Mouse (Mus musculus) telencephalon, adult 2 months (tissue): Measurements from ENCODE around the gene E2f3.
A peak's percentile ranks its signal among the peaks of the same experiment; 100 is the strongest.

Experiments used
- DNase-seq: peaks from one replicate; pipeline ENCODE4 v3.0.0-alpha.2; 2011; ENCODE audit warnings: low read depth, low spot score

The E2f3 gene

DNA sequence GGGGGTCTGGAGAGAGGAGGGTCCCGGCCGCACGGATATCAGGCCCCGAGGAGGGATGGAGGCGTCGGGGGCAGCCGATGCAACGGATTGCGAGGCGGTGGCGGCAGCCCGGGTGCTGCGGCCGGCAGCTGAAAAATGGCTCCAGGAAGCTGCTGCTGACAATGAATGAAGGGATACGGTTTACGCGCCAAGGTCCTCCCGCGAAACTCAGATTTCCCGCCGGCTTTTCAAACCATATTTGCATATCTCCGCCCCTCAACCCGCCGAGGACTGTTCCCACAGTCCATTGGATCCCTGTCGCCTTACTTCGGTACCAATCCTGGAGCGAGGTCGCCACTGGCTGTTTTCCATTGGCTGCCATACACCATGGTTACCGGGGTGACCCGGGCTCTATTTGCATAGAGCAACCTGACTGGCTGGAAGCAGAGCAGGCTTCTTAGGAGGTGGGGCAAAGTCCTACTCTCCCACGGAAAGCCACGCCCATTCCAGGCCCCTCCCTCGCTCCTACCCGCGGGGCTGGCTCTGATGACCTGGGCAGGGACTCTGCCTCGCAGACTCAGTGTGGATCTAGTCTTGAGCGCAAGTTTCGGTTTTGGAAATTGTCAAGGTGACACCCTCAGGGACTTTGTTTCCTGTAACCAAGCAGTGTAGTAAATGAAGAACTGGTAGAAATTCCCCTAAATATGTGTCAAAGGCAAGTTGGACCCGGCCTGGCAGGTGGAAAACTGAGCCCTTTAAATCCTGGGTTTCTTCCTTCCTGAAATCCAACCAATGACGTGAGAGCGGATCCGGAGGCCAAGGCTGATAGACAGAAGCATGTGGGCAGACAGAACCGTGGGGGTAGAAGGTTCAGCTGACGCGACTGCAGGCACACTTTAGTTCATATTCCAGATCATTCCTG is at the start of gene E2f3:
Gene E2f3, minus strand, starts transcription at position 209 of the 901 bp plus-strand sequence.
- DNase-seq, result peak; percentile 100

DNA sequence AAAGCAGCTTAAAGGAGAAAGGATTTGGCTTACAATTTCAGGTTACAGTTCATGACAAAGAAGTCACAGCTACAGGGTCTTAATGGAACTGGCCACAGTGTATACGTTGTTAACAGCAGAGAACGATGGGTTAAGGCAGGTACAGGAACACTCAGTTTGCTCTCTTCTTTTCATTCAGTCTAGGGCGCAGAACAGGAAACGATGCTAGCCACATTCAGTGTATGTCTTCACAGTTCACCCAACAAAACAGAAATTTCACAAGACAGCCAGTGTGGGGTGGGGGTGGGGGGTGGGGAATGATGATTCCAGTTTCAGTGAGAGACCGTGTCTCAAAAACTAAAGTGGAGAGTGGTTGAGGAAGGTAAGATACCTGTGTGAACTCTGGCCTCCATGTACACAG is 48.7 kb upstream of the E2f3 start:
- no peak for DNase-seq

DNA sequence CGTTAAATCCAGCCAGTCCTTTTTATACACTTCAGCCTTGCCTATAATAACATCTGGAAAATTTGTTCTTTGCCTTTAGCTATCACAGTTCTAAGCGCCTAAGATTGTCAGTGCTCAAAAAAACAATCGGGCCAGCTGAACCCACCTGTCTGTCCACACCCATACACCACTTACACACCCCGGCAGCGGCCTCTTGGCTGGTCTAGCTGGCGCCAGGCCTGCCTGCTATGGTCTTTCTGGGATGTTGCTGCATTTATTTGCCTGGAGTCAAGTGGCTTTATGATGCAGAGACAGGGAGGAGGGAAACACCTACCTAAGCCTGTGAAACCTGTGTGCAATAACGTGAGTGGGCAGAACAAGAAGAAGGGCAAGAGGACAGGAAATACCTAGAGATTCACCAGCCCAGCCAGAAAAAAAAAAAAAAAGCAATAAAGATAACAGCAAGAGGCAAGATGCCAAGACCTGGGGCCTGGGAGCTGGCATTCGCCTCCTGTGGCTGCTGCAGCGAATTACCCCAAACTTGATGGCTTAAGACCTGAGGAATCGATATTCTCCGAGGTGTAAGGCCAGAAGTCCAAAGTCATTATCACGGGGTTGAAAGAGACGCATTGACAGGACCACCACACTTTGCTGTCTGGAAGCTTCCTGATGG is 45.9 kb upstream of the E2f3 start:
- no peak for DNase-seq

DNA sequence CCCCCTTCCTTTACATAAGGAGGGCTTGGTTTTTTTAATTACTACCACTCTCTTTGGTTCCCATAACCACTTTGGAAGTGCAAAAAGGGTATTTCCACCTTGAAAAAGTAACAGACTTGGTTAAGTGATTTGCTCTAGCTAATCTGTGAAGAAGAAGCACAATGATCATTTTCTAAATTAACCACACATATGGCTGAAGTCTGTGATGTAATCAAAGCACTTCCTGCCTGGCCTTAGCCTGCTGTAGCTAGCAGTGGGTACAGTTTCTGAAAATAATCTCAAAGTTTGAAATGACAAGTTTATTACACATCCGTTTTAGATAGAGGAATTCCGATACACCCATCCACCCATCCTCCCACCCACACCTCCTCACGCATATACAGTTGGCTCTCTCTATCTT is 42.0 kb upstream of the E2f3 start:
- no peak for DNase-seq

DNA sequence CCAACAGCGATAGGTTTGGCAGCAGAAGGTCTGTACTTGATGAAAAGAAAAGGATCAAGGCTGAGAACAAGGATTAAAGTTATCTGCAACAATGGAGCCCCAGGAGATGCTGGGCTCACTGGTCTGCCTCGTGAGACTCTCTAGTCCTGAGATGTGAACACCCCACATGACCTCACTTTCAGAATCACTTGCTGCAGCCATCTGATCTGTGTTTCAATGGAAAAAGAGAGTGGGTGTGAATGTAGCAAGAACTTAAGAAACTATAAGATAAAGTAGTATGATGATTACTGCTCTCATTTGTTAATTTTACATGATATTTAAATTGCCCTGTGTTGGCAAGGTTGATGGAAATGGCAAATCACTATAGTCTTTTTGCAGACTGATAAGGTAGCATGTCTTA is 36.6 kb upstream of the E2f3 start:
- DNase-seq, result no peak

DNA sequence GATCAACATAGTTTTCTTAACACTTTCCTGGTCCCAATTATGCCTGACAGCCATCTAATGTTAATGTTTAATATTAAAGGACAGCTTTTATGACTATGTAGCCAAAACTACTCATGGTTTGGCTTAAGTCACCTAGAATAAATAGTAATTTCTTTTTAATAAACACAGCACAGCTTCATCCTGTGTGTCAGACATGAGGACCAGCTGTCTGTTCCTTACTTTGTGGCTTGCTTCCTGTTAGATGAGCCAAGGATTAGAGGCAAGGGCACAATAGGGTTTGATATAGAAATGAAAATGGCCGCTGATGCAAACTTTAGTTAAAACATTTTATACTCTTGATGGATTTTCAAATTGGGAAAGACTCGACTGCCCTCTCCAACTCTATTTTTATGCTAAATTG is 32.7 kb upstream of the E2f3 start:
- DNase-seq, result no peak

DNA sequence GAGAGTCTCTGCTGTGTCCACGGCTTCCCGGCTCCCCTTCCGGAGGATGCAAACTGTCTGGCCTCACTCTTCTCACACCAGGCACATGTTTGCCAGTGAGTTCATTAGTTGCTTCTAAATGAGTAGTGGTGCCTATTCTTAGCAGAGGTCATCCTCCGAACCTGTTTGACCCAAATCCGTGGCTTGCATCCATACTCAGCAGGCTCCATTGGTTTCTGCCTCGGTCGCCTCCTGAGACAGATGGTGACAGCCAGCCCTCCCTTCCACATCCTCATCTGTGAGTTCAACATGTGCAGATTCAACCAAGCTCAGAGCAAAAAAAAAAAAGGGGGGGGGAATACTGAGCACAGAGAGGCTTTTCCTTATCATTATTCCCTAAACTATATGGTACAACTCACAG is 31.7 kb upstream of the E2f3 start:
- DNase-seq, result no peak

DNA sequence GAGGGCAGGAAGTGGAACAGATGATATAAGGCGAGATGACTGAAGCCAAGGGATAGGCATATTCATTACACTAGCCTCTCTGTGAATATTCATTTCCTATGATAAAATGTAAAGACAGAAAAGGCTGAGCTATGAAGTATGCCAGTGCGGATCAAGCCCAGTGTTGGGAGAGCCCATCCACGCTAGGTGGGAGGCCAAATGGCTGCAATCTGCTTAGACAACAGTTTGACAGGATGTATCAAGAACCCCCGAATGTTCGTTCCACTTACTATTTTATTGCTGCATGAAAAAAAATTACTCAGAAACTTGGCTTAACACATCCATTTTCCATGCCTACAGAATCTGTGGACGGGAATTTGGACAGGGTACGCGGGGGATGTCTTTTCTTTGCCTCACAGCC is 28.7 kb upstream of the E2f3 start:
- no peak for DNase-seq

DNA sequence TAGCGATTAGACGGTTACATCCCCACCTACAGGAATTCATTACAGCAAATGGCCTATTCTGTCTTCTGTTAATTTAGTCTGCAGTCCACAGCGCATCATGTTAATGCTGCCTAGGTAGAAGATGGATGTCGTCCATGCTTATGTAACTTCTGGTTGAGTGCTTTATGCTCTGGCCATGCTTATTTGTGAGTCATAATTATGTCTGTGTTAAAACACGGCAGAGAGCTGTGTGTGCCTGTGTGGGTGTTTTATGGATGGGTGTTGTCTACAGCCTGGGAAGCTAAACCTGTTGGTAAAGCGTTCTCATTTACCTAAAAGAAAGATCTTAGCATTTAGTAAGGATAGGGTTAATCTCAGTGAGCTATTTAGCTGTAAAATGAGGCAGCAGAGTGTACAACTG is 26.4 kb upstream of the E2f3 start:
- DNase-seq, result peak; percentile 31

DNA sequence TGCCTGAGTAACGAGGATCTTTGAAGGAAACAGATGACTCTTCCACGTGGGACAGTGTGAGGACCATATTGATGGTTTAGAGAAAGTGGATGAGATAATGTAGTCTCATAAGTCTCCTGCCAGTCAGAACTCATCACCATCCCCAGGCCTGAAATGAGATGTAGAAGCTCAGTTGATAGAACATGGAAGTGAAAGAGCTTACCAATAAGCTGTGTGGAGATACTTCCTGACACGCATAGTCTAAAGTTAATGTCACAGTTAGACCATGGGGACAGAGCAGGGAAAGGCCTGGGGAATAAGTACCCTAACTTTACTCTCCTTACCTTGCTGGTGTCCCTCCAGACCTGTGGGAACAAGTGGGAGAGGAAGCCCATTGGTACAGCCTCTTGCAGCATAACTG is 22.9 kb upstream of the E2f3 start:
- no peak for DNase-seq

DNA sequence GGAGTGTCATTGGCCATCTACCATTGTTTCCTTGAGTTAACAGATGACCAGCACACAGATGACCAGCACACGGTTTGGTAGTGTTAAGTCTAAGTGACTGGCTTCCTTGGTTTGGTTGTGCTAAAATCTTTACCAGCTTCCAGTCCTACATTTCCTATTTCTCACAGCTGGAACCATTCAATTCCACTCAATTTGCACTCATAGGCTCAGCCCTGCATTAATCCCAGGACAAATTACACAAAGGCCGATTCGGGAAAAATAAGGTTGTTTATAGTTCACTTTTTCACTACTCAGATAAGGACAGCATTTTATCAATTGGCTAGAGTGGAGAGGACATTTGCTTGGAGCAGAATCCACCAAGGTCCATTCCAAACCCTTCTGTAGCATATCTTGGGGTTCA is 19.6 kb upstream of the E2f3 start:
- no peak for DNase-seq

DNA sequence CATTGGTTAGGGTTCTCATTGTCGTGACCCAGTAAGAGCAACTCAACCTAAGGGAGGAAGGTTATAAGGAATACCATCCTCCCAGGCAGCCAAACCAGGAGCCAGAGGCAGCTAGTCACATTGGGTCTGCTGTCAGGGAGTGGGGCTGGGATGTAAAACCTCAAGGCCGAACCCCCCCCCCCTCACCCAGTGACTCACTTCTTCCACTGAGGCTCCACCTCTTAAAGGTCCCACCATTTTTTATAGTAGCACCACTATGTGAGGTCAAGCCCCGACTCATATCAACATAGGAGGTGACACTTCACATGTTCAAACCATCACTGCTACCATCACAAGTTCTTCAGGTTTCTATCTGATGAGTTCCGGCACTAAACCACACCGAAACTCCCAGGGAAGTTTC is 19.0 kb upstream of the E2f3 start:
- no peak for DNase-seq

DNA sequence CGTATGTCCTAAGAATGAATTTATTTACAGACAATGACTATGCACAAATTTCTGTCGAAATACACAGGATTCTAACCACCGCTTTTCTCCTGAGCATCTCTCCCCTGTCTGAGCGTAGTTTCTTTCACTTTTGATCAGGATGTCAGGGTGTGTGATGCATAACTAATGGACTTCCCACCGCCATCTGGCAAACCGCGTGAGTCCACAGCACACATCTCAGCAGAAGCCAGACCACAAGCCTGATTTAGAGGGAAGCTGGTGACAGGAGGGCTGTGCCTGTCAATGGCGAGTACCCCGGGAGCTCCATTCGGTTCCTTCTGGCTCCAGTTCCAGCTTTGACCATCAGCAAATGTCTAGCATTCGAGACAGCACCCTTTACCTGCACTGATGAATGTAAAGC is 17.3 kb upstream of the E2f3 start:
- no peak for DNase-seq

DNA sequence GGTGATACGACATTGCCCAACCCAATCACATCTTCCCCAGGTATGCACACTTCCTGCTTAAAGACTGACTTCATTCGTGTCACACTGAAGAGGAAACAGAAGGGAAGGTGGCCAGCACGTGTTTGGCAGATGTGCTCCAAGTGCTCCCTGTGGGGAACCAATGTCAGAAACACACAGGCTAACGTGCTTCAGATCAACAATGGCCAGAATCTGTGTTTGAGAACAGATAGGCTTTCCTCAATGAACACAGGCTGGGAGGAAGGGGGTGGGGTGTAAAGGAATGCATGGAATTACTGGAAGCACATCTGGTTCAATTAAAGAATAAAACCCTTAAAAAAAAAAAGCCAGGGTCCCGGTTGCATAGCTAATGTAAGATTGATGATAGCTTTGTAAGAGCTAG is 15.2 kb upstream of the E2f3 start:
- DNase-seq, result no peak

DNA sequence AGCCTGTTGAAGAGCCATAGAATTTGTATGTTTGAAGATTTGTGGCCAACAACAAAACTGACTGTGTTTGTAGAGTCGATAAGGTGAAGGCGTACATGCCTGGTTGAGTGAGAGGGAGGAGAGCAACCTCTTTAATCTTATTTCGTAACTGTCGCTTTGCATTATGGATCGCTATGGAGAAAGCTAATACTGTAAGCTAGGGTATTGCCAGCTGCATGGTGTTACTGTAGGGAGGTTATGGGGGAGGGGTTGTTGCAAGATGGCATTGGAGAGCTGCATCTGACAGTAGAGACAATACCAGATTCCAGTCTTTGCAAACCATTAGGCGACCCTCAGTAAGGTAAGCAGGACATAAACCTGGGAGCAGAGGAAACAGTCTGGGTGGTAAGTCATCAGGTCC is 2.1 kb upstream of the E2f3 start:
- no peak for DNase-seq

DNA sequence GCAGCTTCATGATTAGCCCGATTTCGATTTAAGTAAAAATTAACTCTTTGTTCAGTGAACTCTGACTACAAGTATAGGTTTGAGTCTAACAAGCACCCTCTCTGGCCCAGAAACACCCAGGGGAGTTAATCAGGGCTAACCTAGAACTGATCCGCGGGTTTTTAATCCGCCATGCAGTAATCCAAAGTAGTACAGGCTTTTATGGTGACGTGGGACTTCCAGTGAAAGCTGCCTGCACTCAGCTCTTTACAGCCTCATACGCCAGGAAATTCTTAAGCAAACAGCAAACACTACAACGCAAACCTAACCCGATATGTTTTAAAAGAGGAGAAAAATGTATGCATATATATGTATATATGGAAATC is 875 bp upstream of the E2f3 start:
- no peak for DNase-seq

DNA sequence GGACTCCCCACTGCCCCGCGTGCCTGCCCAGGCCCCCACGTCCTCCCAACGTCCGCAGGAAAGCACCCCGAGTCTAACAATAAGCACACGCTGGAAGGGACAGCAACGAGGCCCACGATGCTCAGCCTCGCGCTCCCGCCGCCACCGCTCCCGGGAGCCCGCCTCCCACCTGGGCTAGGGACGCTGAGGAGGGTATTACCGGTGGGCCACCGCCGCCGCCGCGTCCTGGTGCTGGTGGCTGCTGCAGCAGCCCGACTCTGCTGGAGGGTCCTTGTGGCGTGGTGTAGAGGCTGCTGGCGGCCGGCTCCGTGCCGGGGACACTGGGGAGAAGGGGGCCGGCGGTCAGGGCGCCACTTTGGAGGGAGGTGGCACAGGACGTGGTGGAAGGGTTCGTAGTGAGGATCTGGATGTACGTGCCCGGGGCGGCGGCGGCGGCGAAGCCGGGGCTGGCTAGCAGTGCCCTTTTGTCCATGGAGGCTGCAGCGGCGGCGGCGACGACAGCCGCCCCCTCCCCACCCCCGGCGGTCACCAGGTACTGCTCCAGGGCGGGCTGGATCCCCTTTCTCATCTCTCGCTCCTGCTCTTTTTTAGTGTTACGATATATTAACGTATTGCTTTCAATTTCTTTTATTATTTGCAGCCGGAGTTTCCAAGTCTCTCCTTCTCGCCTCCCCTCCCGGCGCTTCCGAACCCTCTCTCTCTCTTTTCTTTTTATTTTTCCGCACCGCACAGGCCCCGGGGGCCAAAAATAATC is 585 bp downstream of the E2f3 start:
- no peak for DNase-seq

DNA sequence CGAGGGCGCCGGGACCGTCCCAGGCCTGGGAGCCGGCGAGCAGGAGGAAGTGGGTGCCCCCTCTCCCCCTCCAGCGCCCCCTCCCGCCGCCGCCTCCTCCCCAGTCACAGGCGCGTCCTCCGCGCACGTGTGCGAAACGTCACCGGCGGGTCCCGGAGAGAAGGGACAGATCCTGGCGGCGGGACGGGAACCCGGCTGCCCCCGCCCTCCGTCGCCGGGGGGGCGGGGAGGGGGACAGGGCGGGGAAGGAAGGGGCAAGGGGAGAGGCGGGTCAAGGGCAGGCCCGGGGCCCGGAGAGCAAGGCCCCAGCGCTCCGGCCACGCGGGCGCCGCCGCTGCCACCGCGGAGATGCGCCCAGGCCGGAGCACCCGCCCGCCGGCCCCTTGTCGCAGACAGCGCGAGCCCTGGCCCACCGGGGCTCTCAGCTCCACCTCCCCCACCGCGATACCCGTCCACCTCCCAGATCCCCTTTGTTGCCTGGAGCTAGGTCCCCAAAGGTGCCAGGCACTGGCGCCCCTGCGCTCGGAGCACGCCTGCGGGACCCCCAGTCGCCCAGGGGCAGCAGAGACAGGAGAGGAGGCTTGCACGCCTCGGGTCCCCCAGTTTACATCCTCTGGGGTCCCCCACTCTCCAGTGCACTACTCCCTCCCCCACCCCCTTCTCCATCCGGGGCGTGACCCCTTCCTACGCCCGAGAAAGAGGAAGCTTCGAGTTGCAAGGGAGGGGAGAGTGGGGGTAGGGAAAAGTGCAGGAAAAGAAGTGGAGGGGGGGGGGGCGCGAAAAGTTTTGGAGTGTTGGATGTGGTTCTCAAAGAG is 1.4 kb downstream of the E2f3 start:
- no peak for DNase-seq

DNA sequence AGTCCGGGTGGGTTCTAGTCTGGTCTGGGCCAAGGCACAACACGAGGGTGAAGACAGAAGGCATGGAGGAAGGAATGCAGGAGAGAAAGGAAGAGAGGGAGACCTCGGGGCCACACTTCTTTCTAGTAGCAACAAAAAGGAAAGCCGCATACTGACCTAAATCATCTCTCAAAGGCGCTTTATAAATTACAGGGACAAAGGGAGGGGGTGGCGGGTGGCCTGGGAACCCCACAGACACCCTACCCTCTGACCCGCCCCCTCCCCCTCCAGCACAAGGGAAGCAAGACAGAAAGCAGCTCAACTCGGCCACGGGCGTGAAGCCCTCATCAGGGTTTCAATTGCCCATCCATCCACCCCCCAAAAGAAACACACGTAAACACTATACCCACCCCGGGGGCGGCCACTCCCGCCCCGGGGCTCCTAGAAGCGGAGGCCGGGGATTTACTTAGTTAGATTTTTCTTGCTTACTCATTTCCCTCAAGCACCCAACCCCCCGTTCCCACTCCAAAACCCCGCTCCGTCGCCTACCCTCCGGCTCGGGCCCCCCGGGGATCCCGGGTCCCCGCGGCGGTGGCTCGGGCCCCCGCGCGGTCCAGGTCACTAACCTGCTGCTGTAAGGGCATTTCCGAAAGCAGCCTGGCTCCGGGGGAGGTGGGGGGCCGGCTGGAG is 2.2 kb downstream of the E2f3 start:
- DNase-seq, result no peak

DNA sequence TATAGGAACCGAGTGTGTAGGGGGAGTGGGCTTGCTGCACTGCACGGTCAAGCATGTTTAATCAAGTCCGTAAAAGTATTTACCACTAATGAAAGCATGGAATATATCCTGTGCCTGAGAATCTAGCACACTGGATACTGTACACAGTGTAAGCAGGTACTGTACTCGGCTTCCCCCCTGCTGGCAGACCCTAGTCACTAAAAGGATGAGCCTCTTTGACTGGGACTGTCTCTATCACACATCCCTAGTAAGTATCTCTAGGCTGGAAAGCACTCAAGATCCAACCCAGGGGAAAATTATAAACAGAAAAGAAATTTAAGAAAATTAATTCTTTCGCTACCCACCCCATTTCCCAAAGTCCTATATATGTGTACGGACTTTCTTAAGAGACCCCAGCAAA is 2.8 kb downstream of the E2f3 start:
- DNase-seq, result no peak

DNA sequence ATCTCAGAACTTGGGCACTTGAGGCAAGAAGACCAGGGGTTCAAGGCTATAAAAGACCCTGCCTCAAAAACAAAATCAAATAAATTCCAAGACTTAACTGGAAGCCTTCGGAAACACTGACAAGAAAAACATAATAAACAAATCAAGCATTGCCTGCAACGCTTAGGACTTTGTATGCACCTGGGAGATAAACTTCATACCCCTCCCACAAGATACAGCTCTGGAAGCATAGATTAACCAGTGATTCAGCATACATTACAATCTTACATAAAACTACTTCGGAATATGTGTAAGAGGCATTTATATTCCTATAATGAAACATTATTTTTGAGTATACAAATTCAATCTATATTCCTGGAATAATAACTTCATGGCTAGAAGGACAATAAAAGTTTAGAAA is 3.5 kb downstream of the E2f3 start:
- DNase-seq, result no peak
